Mouse (Mus musculus) erythroblast, embryonic 14.5 days (primary cell): ENCODE data around the gene Ap1b1.

ENCODE experiments used
- GATA1 ChIP-seq: IDR thresholded peaks from 2 replicates; pipeline ENCODE4 v1.6.1; 2012; ENCODE audit warnings: low read length, inconsistent platforms, mixed read lengths
- TAL1 ChIP-seq: IDR thresholded peaks from 3 replicates; pipeline ENCODE4 v1.6.1; 2012; ENCODE audit warnings: low read length, inconsistent platforms, mixed read lengths

- TF ChIP-seq GATA1 (no peak), TAL1 (no peak)
Observed at GRCm38 (mm10) chr11:5032706-5033105, 46.1 kb downstream of the Ap1b1 start.
